Mouse (Mus musculus) gastrocnemius, postnatal 25 days (tissue): ENCODE data around the gene 1700012B09Rik. TPM values are rescaled to one million over a fixed set of nuclear protein-coding genes. Genes with fewer than 3 reads are reported as not detected.
A peak's percentile ranks its signal among the peaks of the same experiment; 100 is the strongest.

ENCODE experiments used
- DNase-seq: peaks from one replicate; pipeline ENCODE4 v3.0.0; 2022
- long read RNA-seq, 2 experiments: library from polyadenylated mRNA; stranded (forward); transcript quantifications; one replicate each; pipeline ENCODE4 v2.0.0; 2021
- total RNA-seq, 2 experiments: library from RNA; stranded (reverse); gene quantifications; 1 replicate in 1 of 2; 2 replicates in 1 of 2; pipeline ENCODE4 v1.2.3; 2021

1700012B09Rik gene
- total RNA-seq, result not detected
- long read RNA-seq, experiment 1, result 0 reads
- long read RNA-seq, experiment 2, result 0 reads

- no peak for DNase-seq
Measured at GRCm38 (mm10) chr9:14770803-14771471, at the start of gene 1700012B09Rik. 1700012B09Rik (minus strand) TSS chr9:14771030.

GRCm38 (mm10) chr9:14810111-14810510, 39.3 kb upstream of the 1700012B09Rik start:
- DNase-seq, result no peak

DNA sequence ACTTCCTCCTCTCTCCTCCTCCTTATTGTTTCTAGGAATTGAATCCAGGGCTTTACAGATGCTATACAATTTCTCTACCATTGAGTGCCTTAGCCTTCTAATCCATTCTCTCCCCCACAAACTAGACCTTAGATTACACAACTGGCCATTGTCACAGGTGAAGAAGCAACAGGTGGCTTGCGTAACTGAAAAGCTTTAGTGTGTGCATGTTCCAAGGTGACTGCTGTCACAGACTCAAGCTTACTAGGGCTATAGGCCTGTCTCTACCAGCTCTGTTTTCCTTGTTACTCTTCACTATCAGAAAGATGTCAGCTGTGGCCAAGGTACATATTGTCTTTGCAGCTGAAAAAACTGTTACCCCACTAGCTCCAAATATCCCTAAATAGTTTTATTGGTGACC, 36.0 kb upstream of the 1700012B09Rik start:
- DNase-seq, result no peak

- DNase-seq, result no peak
Measured at GRCm38 (mm10) chr9:14805714-14806113, 34.9 kb upstream of the 1700012B09Rik start.

- DNase-seq, result no peak
Measured at GRCm38 (mm10) chr9:14787356-14787755, 16.5 kb upstream of the 1700012B09Rik start.

DNA sequence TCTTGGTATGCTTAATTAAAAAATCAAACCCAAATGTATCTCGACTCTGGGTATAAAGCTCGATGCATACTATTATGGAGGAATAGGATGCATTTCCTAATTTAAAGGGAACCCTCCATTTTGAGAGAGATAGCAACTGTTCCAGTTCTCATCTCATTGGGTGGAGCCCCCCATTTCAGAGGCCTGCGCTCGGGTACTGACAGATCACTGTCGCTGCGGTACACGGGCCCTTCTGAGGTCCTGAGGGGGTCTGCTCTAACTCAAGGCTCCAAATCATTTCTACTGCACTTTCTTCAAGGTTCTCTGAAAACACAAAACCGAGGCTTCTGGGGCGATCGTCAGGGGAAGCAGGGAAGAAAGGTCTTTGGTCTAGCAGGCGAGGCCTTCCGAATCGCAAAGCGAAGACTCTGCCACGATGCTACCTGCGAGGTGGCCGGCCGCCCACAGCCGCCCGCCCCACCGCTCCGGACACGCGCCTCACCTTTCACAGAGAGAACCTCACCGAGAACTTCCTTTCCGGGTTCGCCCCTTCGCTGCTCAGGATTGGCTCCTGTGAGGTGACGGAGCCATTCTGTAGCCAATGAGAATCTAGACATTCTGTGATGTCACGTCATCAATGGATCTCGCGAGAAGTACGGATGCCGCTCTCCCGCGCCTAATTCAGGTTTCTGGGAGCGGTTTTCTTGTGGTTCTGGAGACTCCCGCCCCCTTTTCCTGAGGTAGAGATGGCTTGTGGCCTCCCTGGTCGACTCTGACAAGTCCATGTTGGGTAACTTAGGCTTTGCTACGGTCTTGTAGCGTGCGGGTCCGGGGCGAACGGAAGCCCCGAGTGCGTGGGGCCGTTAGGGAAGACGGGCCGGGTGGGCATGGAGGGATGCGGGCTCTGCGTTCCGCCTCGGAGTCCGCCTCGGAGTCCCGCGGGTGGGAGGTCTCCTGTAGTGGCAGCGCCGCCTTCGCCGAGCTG, 13.5 kb upstream of the 1700012B09Rik start, which contains the start of the genes Mre11a and Ankrd49:
Gene Mre11a, plus strand, starts transcription at position 616 of the 964 bp plus-strand sequence.
Gene Ankrd49, minus strand, starts transcription at position 818 of the 964 bp plus-strand sequence.
- peak; percentile 87 for DNase-seq

DNA sequence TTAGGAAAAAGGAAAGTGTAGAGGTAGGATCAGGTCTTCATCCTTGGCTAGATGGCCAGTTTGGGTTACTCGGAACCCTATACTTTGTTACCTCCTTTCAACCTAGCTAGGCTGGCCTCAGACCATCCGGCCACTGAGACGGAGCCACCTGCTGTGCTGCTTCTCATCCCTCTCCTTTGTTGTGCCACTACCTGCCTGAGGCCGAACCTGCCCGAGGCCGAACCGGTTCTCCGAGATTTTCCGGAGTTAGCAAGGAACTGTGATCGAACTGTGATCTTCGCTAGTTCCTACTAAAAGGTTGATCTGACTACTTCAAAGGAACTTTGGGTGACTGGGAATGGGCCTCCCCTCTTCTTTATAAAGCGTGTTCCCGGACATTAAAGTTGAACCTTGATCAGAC, 7.5 kb upstream of the 1700012B09Rik start:
- no peak for DNase-seq

- DNase-seq, result no peak
Measured at GRCm38 (mm10) chr9:14773813-14774212, 3.0 kb upstream of the 1700012B09Rik start.

- no peak for DNase-seq
Measured at GRCm38 (mm10) chr9:14772074-14772473, 1.2 kb upstream of the 1700012B09Rik start.

DNA sequence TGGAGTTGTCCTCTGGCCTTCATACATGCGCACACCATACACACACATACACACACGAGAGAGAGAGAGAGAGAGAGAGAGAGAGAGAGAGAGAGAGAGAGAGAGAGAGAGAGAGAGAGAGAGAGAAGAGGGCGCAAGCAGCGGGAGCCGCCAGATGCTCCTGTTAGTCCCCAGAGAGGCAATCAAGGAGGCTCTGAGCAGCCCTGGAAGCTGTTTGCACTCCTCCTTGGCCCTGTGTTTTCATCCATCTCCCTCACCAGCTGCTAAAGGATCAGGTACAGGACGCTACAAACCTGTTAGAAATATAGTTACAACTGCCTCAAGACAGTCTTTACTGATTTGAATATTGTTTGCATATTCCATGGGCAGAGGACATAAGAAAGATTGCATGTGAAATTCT, 1.0 kb downstream of the 1700012B09Rik start:
- DNase-seq, result no peak

DNA sequence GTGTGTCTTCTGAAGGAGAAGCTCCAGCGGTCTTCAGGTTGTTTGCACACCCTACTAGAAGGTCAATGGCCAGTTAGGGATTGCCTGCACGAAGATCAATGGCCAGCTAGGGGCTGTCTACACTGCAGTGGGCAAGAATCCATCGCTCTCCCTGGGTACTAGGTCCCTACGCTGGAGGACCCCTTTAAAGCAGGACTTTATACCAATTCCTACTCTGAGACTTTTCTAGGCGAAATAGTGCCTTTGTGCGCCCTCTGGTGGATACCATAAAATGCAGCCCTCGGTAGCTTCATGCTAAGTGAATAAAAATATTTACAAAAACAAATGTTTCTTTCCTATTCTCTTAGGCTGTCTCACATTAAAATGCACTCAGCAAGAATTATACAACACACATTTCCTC, 6.1 kb downstream of the 1700012B09Rik start:
- DNase-seq, result no peak

- no peak for DNase-seq
Measured at GRCm38 (mm10) chr9:14759261-14759660, 11.6 kb downstream of the 1700012B09Rik start.

- DNase-seq, result no peak
Measured at GRCm38 (mm10) chr9:14758590-14758989, 12.2 kb downstream of the 1700012B09Rik start.

DNA sequence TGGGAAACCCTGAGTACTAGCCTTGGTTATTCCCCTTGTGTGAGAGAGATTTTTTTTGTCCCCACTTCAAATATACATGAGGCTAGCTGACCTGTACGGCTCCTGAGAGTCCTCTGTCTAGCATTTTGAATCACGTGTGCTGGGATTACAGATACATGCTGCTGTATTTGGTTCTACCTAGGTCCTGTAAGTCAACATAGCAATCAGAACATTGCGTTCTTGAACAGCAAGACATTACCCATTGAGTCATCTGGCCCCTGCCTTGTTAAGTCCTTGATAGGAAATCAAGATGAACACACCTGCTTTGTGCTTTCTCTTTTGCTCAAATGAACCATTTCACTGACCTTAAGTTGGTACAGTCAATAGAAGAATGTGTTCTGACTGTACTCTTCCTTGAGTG, 16.4 kb downstream of the 1700012B09Rik start:
- no peak for DNase-seq

- no peak for DNase-seq
Measured at GRCm38 (mm10) chr9:14753947-14754346, 16.9 kb downstream of the 1700012B09Rik start.

GRCm38 (mm10) chr9:14752001-14752522, 18.8 kb downstream of the 1700012B09Rik start, which contains the start of gene Fut4:
Fut4 (minus strand) TSS chr9:14752393.
- DNase-seq, result peak; percentile 47

- DNase-seq, result peak; percentile 10
Measured at GRCm38 (mm10) chr9:14751503-14752000, 19.3 kb downstream of the 1700012B09Rik start.

DNA sequence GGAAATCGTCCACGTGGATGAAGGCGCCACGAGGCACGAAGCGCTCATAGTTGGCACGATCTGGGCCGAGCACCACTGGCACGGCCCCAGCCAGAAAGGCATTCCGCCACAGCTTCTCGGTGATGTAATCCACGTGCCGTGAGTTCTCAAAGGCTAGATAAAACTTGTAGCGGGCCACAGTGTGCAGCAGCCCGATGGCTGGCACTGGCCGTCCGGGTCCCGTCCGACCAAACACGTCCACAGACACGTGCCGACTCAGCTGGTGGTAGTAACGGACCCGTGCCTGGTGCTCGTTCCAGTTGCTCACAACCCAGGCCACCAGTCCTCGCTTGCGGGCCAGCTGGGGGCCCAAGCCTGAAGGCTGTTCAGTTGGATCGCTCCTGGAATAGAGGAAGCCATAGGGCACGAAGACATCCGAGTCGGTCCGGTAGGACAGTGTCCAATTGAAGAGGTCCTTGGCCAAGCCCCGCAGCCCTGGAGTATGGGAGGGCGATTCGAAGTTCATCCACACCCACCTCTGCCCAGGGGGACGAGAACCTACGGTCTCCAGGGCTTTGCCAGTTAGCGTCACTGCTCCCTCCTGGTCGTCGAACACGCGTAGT, 19.8 kb downstream of the 1700012B09Rik start:
- no peak for DNase-seq

GRCm38 (mm10) chr9:14740151-14740924, 30.5 kb downstream of the 1700012B09Rik start, which contains the start of gene Piwil4:
Piwil4 (minus strand) TSS chr9:14740733.
- no peak for DNase-seq

DNA sequence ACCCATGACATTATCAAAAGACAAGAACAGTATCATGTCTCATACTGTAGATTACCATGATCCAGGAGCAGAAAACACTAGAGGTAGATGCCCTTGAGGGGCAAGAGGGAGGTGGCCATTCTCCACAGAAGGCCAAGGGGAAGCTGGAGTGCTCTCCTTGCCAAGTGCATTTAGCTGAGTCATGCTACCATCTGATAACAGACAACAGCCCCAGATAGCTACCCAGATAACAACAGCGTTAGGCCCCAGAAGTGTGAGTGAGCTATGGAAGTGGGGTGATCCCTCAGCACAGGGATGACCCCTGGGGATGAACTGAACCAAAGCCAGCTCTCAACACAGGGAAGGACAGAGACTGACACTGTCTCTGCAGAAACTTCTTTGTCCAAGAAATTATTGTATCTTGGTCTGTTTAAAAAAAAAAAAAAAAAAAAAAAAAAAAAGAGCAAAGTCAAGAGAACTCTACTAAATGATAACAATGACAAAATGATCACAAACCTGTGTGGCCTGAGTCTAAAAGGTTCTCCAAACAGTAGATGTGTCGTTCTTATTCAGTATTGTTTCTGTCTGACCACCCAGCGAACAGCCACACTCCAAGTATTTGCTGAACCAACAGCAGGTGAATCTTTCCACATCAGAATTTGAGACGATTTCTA, 31.2 kb downstream of the 1700012B09Rik start:
- DNase-seq, result no peak
